Mouse (Mus musculus) right cerebral cortex, adult 18-20 months (tissue): Measurements from ENCODE around the gene Hao1.

Source experiments
- DNase-seq: peaks from one replicate; pipeline ENCODE4 v3.0.0; 2022; ENCODE audit warnings: mixed read lengths

Gene Hao1

GRCm38 (mm10) chr2:134554221-134554727 lies at the start of gene Hao1:
TSS of gene Hao1 (minus strand) at chr2:134554368.
- DNase-seq, result no peak

GRCm38 (mm10) chr2:134591081-134591694 lies 37.0 kb upstream of the Hao1 start:
- no peak for DNase-seq

- DNase-seq, result no peak
Observed at GRCm38 (mm10) chr2:134585243-134585642, 31.1 kb upstream of the Hao1 start.

- DNase-seq, result no peak
Observed at GRCm38 (mm10) chr2:134559422-134559821, 5.3 kb upstream of the Hao1 start.

- no peak for DNase-seq
Observed at GRCm38 (mm10) chr2:134552358-134552757, 1.8 kb downstream of the Hao1 start.

- DNase-seq, result peak; percentile 50
Observed at GRCm38 (mm10) chr2:134549770-134550169, 4.4 kb downstream of the Hao1 start.

GRCm38 (mm10) chr2:134545116-134545515 lies 9.1 kb downstream of the Hao1 start:
- peak; percentile 11 for DNase-seq

- no peak for DNase-seq
Observed at GRCm38 (mm10) chr2:134544321-134545065, 9.7 kb downstream of the Hao1 start.

GRCm38 (mm10) chr2:134543501-134543900 lies 10.7 kb downstream of the Hao1 start:
- DNase-seq, result no peak

- DNase-seq, result no peak
Observed at GRCm38 (mm10) chr2:134541019-134541418, 13.1 kb downstream of the Hao1 start.

GRCm38 (mm10) chr2:134538451-134538850 lies 15.7 kb downstream of the Hao1 start:
- no peak for DNase-seq

GRCm38 (mm10) chr2:134528122-134528810 lies 25.9 kb downstream of the Hao1 start:
- no peak for DNase-seq

- no peak for DNase-seq
Observed at GRCm38 (mm10) chr2:134527419-134528114, 26.6 kb downstream of the Hao1 start.

GRCm38 (mm10) chr2:134518042-134518441 lies 36.1 kb downstream of the Hao1 start:
- DNase-seq, result no peak

- no peak for DNase-seq
Observed at GRCm38 (mm10) chr2:134499777-134500176, 54.4 kb downstream of the Hao1 start.

- no peak for DNase-seq
Observed at GRCm38 (mm10) chr2:134498450-134498849, 55.7 kb downstream of the Hao1 start.

- DNase-seq, result no peak
Observed at GRCm38 (mm10) chr2:134488671-134489070, 65.5 kb downstream of the Hao1 start.

- DNase-seq, result no peak
Observed at GRCm38 (mm10) chr2:134486055-134486834, 67.9 kb downstream of the Hao1 start.

- DNase-seq, result peak; percentile 2
Observed at GRCm38 (mm10) chr2:134482683-134483082, 71.5 kb downstream of the Hao1 start.

GRCm38 (mm10) chr2:134481759-134482158 lies 72.4 kb downstream of the Hao1 start:
- DNase-seq, result peak; percentile 47

GRCm38 (mm10) chr2:134481174-134481573 lies 73.0 kb downstream of the Hao1 start:
- no peak for DNase-seq

- no peak for DNase-seq
Observed at GRCm38 (mm10) chr2:134465132-134465531, 89.0 kb downstream of the Hao1 start.
